Mouse (Mus musculus) bone marrow macrophage, adult 2 months (primary cell): ENCODE results near the gene Sept8.

Experiments used
- CTCF ChIP-seq: IDR thresholded peaks from 2 replicates; pipeline ENCODE4 v1.5.1; 2012; ENCODE audit warnings: low read depth, mild to moderate bottlenecking, low read length, moderate library complexity
- POLR2A ChIP-seq: IDR thresholded peaks from 2 replicates; pipeline ENCODE4 v1.6.1; 2012; ENCODE audit warnings: mild to moderate bottlenecking, low read depth, low read length, borderline replicate concordance

DNA sequence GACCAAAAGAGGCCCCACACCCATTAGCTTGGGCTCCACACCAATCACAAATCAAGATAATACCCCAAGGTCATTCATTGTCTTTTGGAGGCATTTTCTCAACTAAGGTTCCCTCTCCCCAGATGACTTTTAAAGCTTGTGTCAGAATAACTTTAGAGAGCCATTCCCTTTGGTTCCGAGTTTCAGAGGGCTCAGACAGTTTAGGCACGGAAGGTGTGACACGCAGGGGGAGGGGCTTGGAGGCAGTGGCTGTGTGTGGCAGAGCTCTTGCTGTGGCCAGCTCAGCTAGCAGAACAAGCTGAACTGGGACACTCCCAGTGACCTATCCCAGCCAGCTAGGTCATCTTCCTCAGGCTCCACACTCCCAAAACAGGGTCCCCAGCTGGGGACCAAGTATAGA, 10.5 kb upstream of the Sept8 start:
- no peak for TF ChIP-seq CTCF
- TF ChIP-seq POLR2A: no peak
